Comparison of ENCODE assay signal across 20 mouse cellular contexts in genomic region chr13:99760646-99761045, GRCm38 (mm10).
"Had no signal": no experiment of that assay in that cellular context is flagged by ENCODE, and none has a peak within 500 bp of the region (broad histone marks: within the 10 kb centered on the region; RNA-seq: fewer than 3 reads in every experiment).

No protein-coding gene starts in this region.

- DNase-seq: gastrocnemius, postnatal 14 days; gastrocnemius, postnatal 36 days; heart, adult 2 months; heart, postnatal 14 days; heart, postnatal 36 days; kidney, adult 11 months; layer of hippocampus, adult 9-11 months; layer of hippocampus, postnatal 36 days; left cerebral cortex, postnatal 4 days had no signal

- H3K27ac ChIP-seq: heart, adult 2 months; hindbrain, embryonic 13.5 days; hindbrain, embryonic 15.5 days; hindbrain, postnatal 0 days; kidney, embryonic 15.5 days; kidney, postnatal 0 days; limb, embryonic 13.5 days; limb, embryonic 15.5 days; liver, embryonic 12.5 days; liver, embryonic 14.5 days had no signal

- H3K4me3 ChIP-seq: heart, adult 2 months; heart, embryonic 13.5 days; heart, embryonic 15.5 days; hindbrain, embryonic 13.5 days; hindbrain, embryonic 15.5 days; kidney, embryonic 15.5 days; limb, embryonic 13.5 days; limb, embryonic 15.5 days; liver, embryonic 12.5 days had no signal
